Comparison of ENCODE assay signal across 18 mouse cellular contexts in genomic region chr6:122761901-122762300, GRCm38 (mm10). TPM values are rescaled to one million over a fixed set of nuclear protein-coding genes. Genes with fewer than 3 reads are reported as not detected.
DNase-seq lines count a peak whose midpoint lies in the region; ATAC-seq and TF ChIP-seq lines count a peak whose summit lies in the region.
"Had no signal": no experiment of that assay in that cellular context is flagged by ENCODE, and none has a peak within 500 bp of the region (broad histone marks: within the 10 kb centered on the region; RNA-seq: fewer than 3 reads in every experiment).

No protein-coding gene starts in this region.

- H3K4me1 ChIP-seq in ES-E14 (ENCODE audit: control insufficient read depth in 2 of 2, insufficient read depth in 2 of 2, low read length in 2 of 2, poor library complexity in 1 of 2): peaks cover 0 to 18% of the 10 kb centered on the region in 2 experiments; a peak in 2 of 4 replicates
- peaks cover 37 to 60% of the 10 kb centered on the region in 2 experiments for H3K4me1 ChIP-seq in liver, embryonic 14.5 days (replicated peaks; ENCODE audit: control insufficient read depth in 2 of 2, insufficient read depth in 2 of 2, low read length in 1 of 2)

- peak overlapping the region; percentile 90; the same call in 1 of the 2 replicates for H3K4me2 ChIP-seq in liver, embryonic 14.5 days (ENCODE audit: low read depth)

- DNase-seq in cerebellum, adult 9-11 months: peak; percentile 27
- no peak for DNase-seq in cerebellum, adult 18-20 months
- DNase-seq in left cerebral cortex, adult 2 months (ENCODE audit: extremely low spot score in 1 of 2, low spot score in 2 of 2): no peak
- no peak for DNase-seq in left cerebral cortex, postnatal 14 days (ENCODE audit: low spot score in 2 of 2)
- no peak for DNase-seq in ES-E14 (ENCODE audit: low read depth, low spot score)
- no peak for DNase-seq in liver, embryonic 14.5 days (ENCODE audit: low read depth in 3 of 3, low spot score in 3 of 3)
- no peak for DNase-seq in right cerebral cortex, postnatal 36 days (ENCODE audit: low spot score in 2 of 2)
- DNase-seq: adrenal gland, postnatal 36 days; kidney, postnatal 10 days; left cerebral cortex, postnatal 4 days had no signal

- H3K27ac ChIP-seq in left cerebral cortex, adult 2 months: peak overlapping the region; percentile 91
- peak overlapping the region; percentile 98; the same call in 1 of the 2 replicates for H3K27ac ChIP-seq in ES-E14 (ENCODE audit: insufficient read depth, low read depth, low read length, poor library complexity, severe bottlenecking)
- peak overlapping the region; percentile 77 for H3K27ac ChIP-seq in liver, embryonic 14.5 days
- H3K27ac ChIP-seq: neural tube, embryonic 12.5 days had no signal

- TF ChIP-seq EP300 in liver, embryonic 14.5 days (IDR thresholded peaks at IDR 0.05; ENCODE audit: low read depth): no peak

- no peaks in the 10 kb centered on the region for H3K27me3 ChIP-seq in liver, embryonic 14.5 days (ENCODE audit: control insufficient read depth, insufficient read depth, low read length)

- no peak for ATAC-seq in liver, embryonic 14.5 days (ENCODE audit: insufficient read depth)
- ATAC-seq in erythroblast, adult 5-6 weeks (replicated peaks; ENCODE audit: low FRiP score, poor library complexity, severe bottlenecking): no peak
- ATAC-seq: inflammation-experienced regulatory T-cells, adult 6 months; lung, postnatal 0 days had no signal

- no peak overlapping the region; the same call in 1 of the 2 replicates for H3K9ac ChIP-seq in ES-E14 (ENCODE audit: insufficient read depth, low read depth, low read length, poor library complexity, severe bottlenecking)
- peak overlapping the region; percentile 5 for H3K9ac ChIP-seq in liver, embryonic 14.5 days (replicated peaks)
- H3K9ac ChIP-seq: embryonic facial prominence, embryonic 15.5 days; neural tube, embryonic 12.5 days had no signal

- no peaks in the 10 kb centered on the region for H3K9me3 ChIP-seq in ES-E14 (ENCODE audit: control insufficient read depth, insufficient read depth, low read depth, low read length)
- no peaks in the 10 kb centered on the region for H3K9me3 ChIP-seq in liver, embryonic 14.5 days (ENCODE audit: control insufficient read depth, low read length)
- H3K9me3 ChIP-seq: embryonic facial prominence, embryonic 15.5 days; G1E; neural tube, embryonic 12.5 days had no signal

- intact Hi-C loops in left cerebral cortex, adult 2 months (cut with DNase I): loop anchor here (1.0 kb wide), 1 partner anchor 20 kb away; no protein-coding TSS in a partner anchor
- intact Hi-C loops in left cerebral cortex, postnatal 14 days (cut with DNase I): loop anchor here (1.0 kb wide), 1 partner anchor 20 kb away; no protein-coding TSS in a partner anchor

- TF ChIP-seq CTCF in left cerebral cortex, adult 2 months (IDR thresholded peaks at IDR 0.05): no peak
- TF ChIP-seq CTCF in liver, embryonic 14.5 days (IDR thresholded peaks at IDR 0.05; ENCODE audit: low read depth): no peak

- H3K4me3 ChIP-seq in left cerebral cortex, adult 2 months: peak overlapping the region; percentile 51
- peak overlapping the region; percentile 65 to 72; a peak in 2 of 4 replicates for H3K4me3 ChIP-seq in ES-E14 (ENCODE audit: insufficient read depth in 1 of 2, low read depth in 1 of 2, low read length in 2 of 2, poor library complexity in 1 of 2, severe bottlenecking in 1 of 2)
- no peak overlapping the region for H3K4me3 ChIP-seq in liver, embryonic 14.5 days (ENCODE audit: insufficient read depth in 1 of 2, low read depth in 2 of 2, low read length in 2 of 2)

- in situ Hi-C loops in ES-E14 (cut with MboI; ENCODE audit: low sequenced_read_pairs in 2 of 2, unreplicated experiment in 2 of 2): no loop called here

- H3K36me3 ChIP-seq in ES-E14 (ENCODE audit: control insufficient read depth, insufficient read depth, low read length, poor library complexity, severe bottlenecking): no peaks in the 10 kb centered on the region
- no peaks in the 10 kb centered on the region for H3K36me3 ChIP-seq in liver, embryonic 14.5 days (replicated peaks; ENCODE audit: control insufficient read depth, insufficient read depth, low read depth)
- H3K36me3 ChIP-seq: embryonic facial prominence, embryonic 15.5 days; G1E; neural tube, embryonic 12.5 days had no signal

TF ChIP-seq in ES-E14, 5 proteins besides CTCF, POLR2A, EP300 and RAD21:
- TF ChIP-seq CHD2 (IDR thresholded peaks at IDR 0.05; ENCODE audit: low read depth, low read length): no peak
- no peak for TF ChIP-seq HCFC1 (IDR thresholded peaks at IDR 0.05; ENCODE audit: borderline replicate concordance, insufficient read depth, low read length)
- no peak for TF ChIP-seq ZC3H11A (IDR thresholded peaks at IDR 0.05; ENCODE audit: borderline replicate concordance, low read depth, low read length)
- TF ChIP-seq ZNF384 (IDR thresholded peaks at IDR 0.05; ENCODE audit: low read depth, low read length): no peak
- no peak for TF ChIP-seq MAFK (IDR thresholded peaks at IDR 0.05; ENCODE audit: insufficient read depth, low read depth, low read length)
TF ChIP-seq in ES-E14: peak in this region for 0.

RNA-seq across cellular contexts. Expression of gene Slc2a3, which starts 39.5 kb away (rescaled TPM):
- 100 to 1,000 TPM; 111 to 128 TPM for total RNA-seq in left cerebral cortex, adult 2 months (2021)
- total RNA-seq in left cerebral cortex, postnatal 14 days (2021): 100 to 1,000 TPM; 169 TPM
- total RNA-seq in ES-E14 (2012; rRNA removed): 890 and 1,987 TPM in 2 replicates
- polyA plus RNA-seq in liver, embryonic 14.5 days (2012; rRNA removed): 8.7 and 9.6 TPM in 2 replicates
- polyA plus RNA-seq in liver, embryonic 14.5 days (2014; fragmentation: Nextera tagmentation; extraction: Ambion mirVana): 13.9 and 16.0 TPM in 2 replicates
- 7.5 and 15.7 TPM in 2 replicates for total RNA-seq in erythroblast, adult 5-6 weeks (2015; ENCODE audit: low replicate concordance)
- 19.1 and 19.4 TPM in 2 replicates for total RNA-seq in erythroblast, adult 5-6 weeks (2017; ENCODE audit: low replicate concordance)

RNA-seq across cellular contexts. Expression of gene Nanog, which starts 54.6 kb away (rescaled TPM):
- not detected for total RNA-seq in left cerebral cortex, adult 2 months (2021)
- total RNA-seq in left cerebral cortex, postnatal 14 days (2021): not detected
- total RNA-seq in ES-E14 (2012; rRNA removed): 89.3 and 138 TPM in 2 replicates
- 0.01 TPM in 1 of 2 replicates, not detected in the other for polyA plus RNA-seq in liver, embryonic 14.5 days (2012; rRNA removed)
- not detected in 2 replicates for polyA plus RNA-seq in liver, embryonic 14.5 days (2014; fragmentation: Nextera tagmentation; extraction: Ambion mirVana)
- not detected in 2 replicates for total RNA-seq in erythroblast, adult 5-6 weeks (2015; ENCODE audit: low replicate concordance)
- not detected in 2 replicates for total RNA-seq in erythroblast, adult 5-6 weeks (2017; ENCODE audit: low replicate concordance)
- total RNA-seq: adrenal gland, postnatal 36 days; granulocyte monocyte progenitor cell, adult 5-6 weeks; layer of hippocampus, postnatal 10 days; left cerebral cortex, postnatal 4 days had no signal
- polyA plus RNA-seq: G1E had no signal

RNA-seq across cellular contexts. Expression of gene Foxj2, which starts 57.8 kb away (rescaled TPM):
- total RNA-seq in left cerebral cortex, adult 2 months (2021): 10 to 100 TPM; 28.4 to 29.2 TPM
- total RNA-seq in left cerebral cortex, postnatal 14 days (2021): 10 to 100 TPM; 25.7 to 28.0 TPM
- total RNA-seq in ES-E14 (2012; rRNA removed): 1.3 and 1.7 TPM in 2 replicates
- polyA plus RNA-seq in liver, embryonic 14.5 days (2012; rRNA removed): 1.3 TPM in 2 replicates
- polyA plus RNA-seq in liver, embryonic 14.5 days (2014; fragmentation: Nextera tagmentation; extraction: Ambion mirVana): 1.1 and 1.3 TPM in 2 replicates
- total RNA-seq in erythroblast, adult 5-6 weeks (2015; ENCODE audit: low replicate concordance): 1.3 and 11.5 TPM in 2 replicates
- total RNA-seq in erythroblast, adult 5-6 weeks (2017; ENCODE audit: low replicate concordance): 0.70 and 4.4 TPM in 2 replicates

Comparison
In these comparisons a context has a peak if more than half of its experiments do, and no peak if none do; other contexts are left out.
1. H3K4me3 ChIP-seq: peak in left cerebral cortex, adult 2 months (single experiment) and ES-E14 (2 of 2); none in liver, embryonic 14.5 days (0 of 2).
2. RNA of gene Slc2a3, which starts 39.5 kb away (total RNA-seq): 890 to 1,987 TPM in ES-E14, 169 TPM in left cerebral cortex, postnatal 14 days and 111 to 128 TPM in left cerebral cortex, adult 2 months; 7.5 to 19.4 TPM in erythroblast, adult 5-6 weeks; every median in the first group is over 4 times any median in the second.
3. RNA of gene Nanog, which starts 54.6 kb away (total RNA-seq): 89.3 to 138 TPM in ES-E14; not detected in left cerebral cortex, adult 2 months, not detected in left cerebral cortex, postnatal 14 days and not detected in erythroblast, adult 5-6 weeks; every median in the first group is over 10 times any median in the second.
4. Peak in every context shown above with its lines, with median percentiles within 50 percentile points of each other: H3K27ac ChIP-seq.